Mouse (Mus musculus) ES-E14 (cell line): ENCODE results near the gene Plxdc1. TPM values are rescaled to one million over a fixed set of nuclear protein-coding genes. Genes with fewer than 3 reads are reported as not detected.

Experiments
- DNase-seq: peaks from one replicate; pipeline ENCODE4 v3.0.0-alpha.2; 2013; ENCODE audit warnings: low read depth, low spot score
- H3K27ac ChIP-seq: 2 replicates; pipeline ENCODE4 v1.5.1; 2012; ENCODE audit warnings: low read depth, mild to moderate bottlenecking, low read length, moderate library complexity, mixed read lengths; ENCODE audit not compliant: poor library complexity, insufficient read depth, severe bottlenecking
- H3K36me3 ChIP-seq: 2 replicates; pipeline ENCODE4 v1.6.1; 2012; ENCODE audit warnings: mild to moderate bottlenecking, low read length, moderate library complexity, mixed read lengths; ENCODE audit not compliant: control insufficient read depth, poor library complexity, insufficient read depth, severe bottlenecking
- H3K4me1 ChIP-seq, 2 experiments: fragments of 150-350 bp in 1 of 2; sonication (generic) in 1 of 2; 2 replicates each; pipeline ENCODE4 v1.6.1; 2012; ENCODE audit warnings: low read length in 2 of 2, mild to moderate bottlenecking in 1 of 2, mixed read lengths in 1 of 2; ENCODE audit not compliant: control insufficient read depth in 2 of 2, insufficient read depth in 2 of 2, poor library complexity in 1 of 2
- H3K4me3 ChIP-seq, 2 experiments: fragments of 150-350 bp in 1 of 2; sonication (generic) in 1 of 2; 2 replicates each; pipeline ENCODE4 v1.5.1; 2012; ENCODE audit warnings: low read length in 2 of 2, low read depth in 1 of 2, mild to moderate bottlenecking in 1 of 2, mixed read lengths in 1 of 2; ENCODE audit not compliant: insufficient read depth in 1 of 2, poor library complexity in 1 of 2, severe bottlenecking in 1 of 2
- H3K9ac ChIP-seq: 2 replicates; pipeline ENCODE4 v1.6.1; 2012; ENCODE audit warnings: low read depth, mild to moderate bottlenecking, low read length, mixed read lengths; ENCODE audit not compliant: poor library complexity, insufficient read depth, severe bottlenecking
- H3K9me3 ChIP-seq: fragments of 150-350 bp; sonication (generic); 2 replicates; pipeline ENCODE4 v1.6.1; 2012; ENCODE audit warnings: low read depth, mild to moderate bottlenecking, low read length; ENCODE audit not compliant: control insufficient read depth, insufficient read depth
- CHD2 ChIP-seq: IDR thresholded peaks from 2 replicates; pipeline ENCODE4 v1.6.1; 2014; ENCODE audit warnings: mild to moderate bottlenecking, low read depth, low read length, inconsistent platforms
- HCFC1 ChIP-seq: IDR thresholded peaks from 2 replicates; pipeline ENCODE4 v1.6.1; 2012; ENCODE audit warnings: low read length, inconsistent platforms, borderline replicate concordance; ENCODE audit not compliant: insufficient read depth
- MAFK ChIP-seq: IDR thresholded peaks from 2 replicates; pipeline ENCODE4 v1.6.1; 2014; ENCODE audit warnings: mild to moderate bottlenecking, low read depth, low read length, inconsistent platforms; ENCODE audit not compliant: insufficient read depth
- ZC3H11A ChIP-seq: IDR thresholded peaks from 2 replicates; pipeline ENCODE4 v1.6.1; 2012; ENCODE audit warnings: low read depth, mild to moderate bottlenecking, inconsistent platforms, low read length, borderline replicate concordance
- ZNF384 ChIP-seq: IDR thresholded peaks from 2 replicates; pipeline ENCODE4 v1.6.1; 2012; ENCODE audit warnings: low read depth, low read length, inconsistent platforms
- in situ Hi-C, 2 experiments: fragments of 600-800 bp; cut with MboI; formaldehyde crosslinking; loops; one replicate each; pipeline ENCODE4 v1.15.1; 2025; ENCODE audit warnings: low sequenced_read_pairs in 2 of 2, inconsistent platforms in 1 of 2; ENCODE audit not compliant: unreplicated experiment in 2 of 2
- total RNA-seq: library from RNA; depleted of rRNA; stranded (reverse); fragments of 300-350 nt; gene quantifications from 2 replicates; pipeline ENCODE4 v1.2.3, GENCODE M21; 2012

Plxdc1 gene
- total RNA-seq, 1 experiment, result 2.5 TPM

GRCm38 (mm10) chr11:97955146-97955902 lies 30.9 kb downstream of the Plxdc1 start:
- no peak overlapping the region for H3K4me3 ChIP-seq
- peaks cover 3 to 36% of the 10 kb centered on the region in 2 experiments; a peak in 3 of 4 replicates for H3K4me1 ChIP-seq
- in situ Hi-C loops, result no loop called here
- H3K9ac ChIP-seq, result no peak overlapping the region
- H3K36me3 ChIP-seq, result no peaks in the 10 kb centered on the region; the same call in 1 of the 2 replicates
- no peaks in the 10 kb centered on the region for H3K9me3 ChIP-seq
- H3K27ac ChIP-seq, result no peak overlapping the region
- TF ChIP-seq HCFC1 (no peak), CHD2 (no peak), MAFK (no peak), ZC3H11A (no peak), ZNF384 (no peak)
- no peak for DNase-seq

- Histone ChIP-seq H3K36me3 (no peaks in the 10 kb centered on the region; the same call in 1 of the 2 replicates), H3K9me3 (no peaks in the 10 kb centered on the region), H3K4me3 (no peak overlapping the region), H3K27ac (no peak overlapping the region), H3K9ac (no peak overlapping the region), H3K4me1 (peaks cover 3 to 37% of the 10 kb centered on the region in 2 experiments; a peak in 3 of 4 replicates)
- TF ChIP-seq ZNF384 (no peak), ZC3H11A (no peak), HCFC1 (no peak), CHD2 (no peak), MAFK (no peak)
- DNase-seq, result no peak
- in situ Hi-C loops, result no loop called here
Observed at GRCm38 (mm10) chr11:97954469-97955141, 31.6 kb downstream of the Plxdc1 start.

- in situ Hi-C loops, result no loop called here
- no peak for DNase-seq
- Histone ChIP-seq H3K9me3 (no peaks in the 10 kb centered on the region), H3K4me1 (peaks cover 5 to 41% of the 10 kb centered on the region in 2 experiments; a peak in 3 of 4 replicates), H3K36me3 (no peaks in the 10 kb centered on the region; the same call in 1 of the 2 replicates), H3K27ac (no peak overlapping the region), H3K4me3 (no peak overlapping the region), H3K9ac (no peak overlapping the region)
- TF ChIP-seq MAFK (no peak), HCFC1 (no peak), CHD2 (no peak), ZC3H11A (no peak), ZNF384 (no peak)
Observed at GRCm38 (mm10) chr11:97953939-97954275, 32.3 kb downstream of the Plxdc1 start.

DNA sequence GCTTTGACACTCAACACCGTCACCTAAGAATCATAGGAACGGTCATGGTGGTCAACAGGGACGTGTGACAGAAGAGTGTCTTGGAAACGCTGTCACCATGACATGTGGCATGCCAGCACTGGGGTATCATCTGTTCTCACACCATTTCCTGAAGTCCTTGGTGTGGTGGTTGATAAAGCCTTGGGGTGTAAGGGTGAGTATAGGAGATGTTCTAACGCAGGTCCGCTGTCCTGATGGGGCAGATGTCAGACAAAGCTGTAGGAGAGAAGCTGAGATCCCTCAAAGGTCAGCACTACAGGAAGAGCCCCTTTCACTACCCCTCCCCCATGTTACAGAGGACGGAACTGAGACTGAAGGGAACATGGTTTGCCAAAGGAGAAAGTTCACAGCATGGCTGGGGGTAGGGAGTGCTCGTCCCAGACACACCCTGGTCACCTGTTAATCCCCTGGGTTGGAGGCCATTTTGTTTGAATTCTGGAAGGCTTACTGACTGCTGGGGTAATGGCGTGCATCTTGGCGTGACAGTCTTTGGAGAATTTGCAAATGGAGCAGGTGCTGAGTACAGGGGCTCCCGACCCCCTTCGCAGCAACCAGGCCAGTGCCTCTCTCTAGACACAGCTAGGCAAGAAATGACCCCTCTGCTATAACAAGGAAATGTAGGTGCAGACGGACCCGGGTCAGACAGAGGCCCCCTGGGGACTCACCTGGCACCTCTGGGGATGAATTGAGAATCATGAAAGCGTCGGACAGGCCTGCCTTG lies 32.9 kb downstream of the Plxdc1 start:
- Histone ChIP-seq H3K36me3 (no peaks in the 10 kb centered on the region; the same call in 1 of the 2 replicates), H3K9me3 (no peaks in the 10 kb centered on the region), H3K4me3 (no peak overlapping the region), H3K9ac (no peak overlapping the region), H3K4me1 (peaks cover 5 to 39% of the 10 kb centered on the region in 2 experiments; a peak in 3 of 4 replicates), H3K27ac (no peak overlapping the region)
- no peak for DNase-seq
- no peak for TF ChIP-seq CHD2
- TF ChIP-seq ZC3H11A, result no peak
- in situ Hi-C loops, result no loop called here
